Mouse (Mus musculus) thymus, adult 2 months (tissue): ENCODE data around the gene Kcnip2.

Experiments
- CTCF ChIP-seq: fragments of 200-500 bp; IDR thresholded peaks from 2 replicates; pipeline ENCODE4 v1.5.1; 2012; ENCODE audit warnings: mild to moderate bottlenecking, control low read depth, low read length, moderate library complexity, borderline replicate concordance; ENCODE audit not compliant: control insufficient read depth, poor library complexity, insufficient read depth; ENCODE audit errors: extremely low read depth
- POLR2A ChIP-seq: fragments of 200-500 bp; IDR thresholded peaks from 2 replicates; pipeline ENCODE4 v1.6.1; 2012; ENCODE audit warnings: mild to moderate bottlenecking, low read length, control low read depth, moderate library complexity; ENCODE audit not compliant: control insufficient read depth, poor library complexity, insufficient read depth; ENCODE audit errors: extremely low read depth

DNA sequence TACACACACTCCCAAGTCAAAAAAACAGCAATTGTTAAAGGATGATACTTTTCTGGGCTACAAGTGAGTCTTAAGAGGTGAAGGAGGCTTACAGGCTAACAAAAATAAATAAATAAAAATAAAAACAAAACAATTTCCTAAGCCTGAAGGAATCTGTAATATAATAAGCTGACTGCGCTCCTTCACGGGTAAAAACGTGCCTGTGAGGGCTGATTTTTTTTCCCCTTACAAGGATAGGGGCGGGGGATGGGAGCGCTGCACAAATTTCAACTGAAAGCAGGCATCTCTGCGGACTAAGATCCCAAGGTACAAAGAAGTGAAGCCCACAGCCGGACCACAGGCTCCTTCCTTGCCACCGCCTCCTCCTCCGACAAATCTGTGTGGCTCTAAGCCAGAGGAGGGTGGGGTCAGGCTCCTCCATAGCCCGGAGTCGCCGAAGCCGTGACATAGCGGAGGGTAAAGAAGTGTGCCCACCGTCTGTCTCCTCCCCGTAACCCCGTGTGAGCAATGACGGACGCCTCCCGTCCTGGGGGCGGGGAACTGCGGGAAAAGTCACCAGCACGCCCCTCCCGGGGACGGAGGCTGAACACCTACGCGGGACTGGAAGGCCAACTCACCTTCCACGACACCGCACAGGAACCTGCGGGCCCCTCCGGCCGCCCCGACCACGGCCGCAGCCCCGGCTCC is 33.4 kb downstream of the Kcnip2 start:
- no peak for TF ChIP-seq CTCF
- TF ChIP-seq POLR2A: no peak
